Mouse (Mus musculus): ENCODE measurements around the gene Slc15a1. TPM values are rescaled to one million over a fixed set of nuclear protein-coding genes. Genes with fewer than 3 reads are reported as not detected.

The Slc15a1 gene
- total and polyA plus RNA-seq, 2 experiments from 2014 or later, result 0.04 TPM; not detected in 1

Other genes with a start within 250 kb of the Slc15a1 start
- 62.9 and 68.3 TPM in 2 replicates for gene Stk24, start 125.2 kb downstream of the Slc15a1 start, total RNA-seq (2014; rRNA removed; ENCODE audit: low replicate concordance)
- 22.6 and 26.7 TPM in 2 replicates for gene Stk24, start 125.2 kb downstream of the Slc15a1 start, polyA plus RNA-seq (2015; fragmentation: Nextera tagmentation; extraction: Ambion mirVana)

Measured in heart, postnatal 0 days (tissue).